Mouse (Mus musculus) lung, adult 2 months (tissue): Measurements from ENCODE around the gene Mast4. TPM values are rescaled to one million over a fixed set of nuclear protein-coding genes. Genes with fewer than 3 reads are reported as not detected.

Experiments used
- DNase-seq: peaks from one replicate; pipeline ENCODE4 v3.0.0; 2022
- H3K4me1 ChIP-seq: fragments of 200-500 bp; 2 replicates; pipeline ENCODE4 v1.6.1; 2011; ENCODE audit warnings: low read length; ENCODE audit not compliant: control insufficient read depth, insufficient read depth
- H3K4me3 ChIP-seq: fragments of 200-500 bp; replicated peaks from 2 replicates; pipeline ENCODE3; 2011; ENCODE audit warnings: low read depth, mild to moderate bottlenecking, control low read depth, low read length; ENCODE audit errors: extremely low read depth
- CTCF ChIP-seq: fragments of 200-500 bp; IDR thresholded peaks from 2 replicates; pipeline ENCODE4 v1.5.1; 2011; ENCODE audit warnings: mild to moderate bottlenecking, low read length, control low read depth; ENCODE audit not compliant: insufficient read depth
- POLR2A ChIP-seq: fragments of 200-500 bp; IDR thresholded peaks from 2 replicates; pipeline ENCODE4 v1.6.1; 2011; ENCODE audit warnings: low read depth, mild to moderate bottlenecking, control low read depth, low read length, borderline replicate concordance; ENCODE audit errors: extremely low read depth
- WGBS: fragments of 180-500 bp; shearing (Covaris S2); methylation state at CpG from one replicate; pipeline ENCODE4 v1.1.7; 2018; 5-methylcytosine and 5-hydroxymethylcytosine counted together
- polyA plus RNA-seq: library from polyadenylated mRNA; depleted of rRNA; stranded (reverse); fragments of >200 nt; gene quantifications from 2 replicates; pipeline ENCODE4 v1.2.3, GENCODE M21; 2012

The Mast4 gene
- polyA plus RNA-seq, 1 experiment: 14.9 TPM

DNA sequence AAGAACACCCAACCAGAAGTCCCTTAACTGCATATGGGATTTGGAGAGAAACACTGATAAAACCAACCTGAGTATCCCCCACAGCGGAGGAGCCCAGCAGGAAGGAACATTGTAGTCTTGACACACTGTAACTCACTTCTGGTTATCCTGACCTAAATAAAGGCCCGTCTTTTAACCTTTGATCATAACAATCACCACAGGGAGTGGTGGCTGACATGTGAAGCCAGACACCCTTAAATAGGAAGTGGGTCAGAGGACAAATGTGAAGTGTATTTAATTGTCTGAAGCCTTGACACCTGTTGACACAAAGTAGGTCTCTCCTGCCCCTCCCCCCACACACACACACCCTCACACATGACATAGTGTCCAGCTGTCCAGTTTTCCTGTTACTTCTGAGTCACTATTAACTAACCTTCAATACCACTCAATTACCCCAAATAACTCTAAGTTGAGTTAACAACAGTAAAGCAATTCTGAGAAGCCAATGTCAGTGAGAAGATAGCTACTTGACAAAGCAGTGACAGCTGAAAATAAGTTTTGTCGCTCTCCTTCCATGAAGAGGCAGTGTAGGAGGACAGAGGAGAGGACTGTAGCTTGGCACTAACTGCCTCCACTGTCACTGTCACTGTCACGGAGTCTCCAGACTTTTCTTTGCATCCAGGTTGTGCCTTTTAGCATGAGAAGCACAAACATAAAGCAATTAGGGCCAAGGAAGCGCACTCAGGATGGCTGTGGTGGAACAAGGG is 87.2 kb downstream of the Mast4 start:
- DNase-seq: no peak
- no peak for TF ChIP-seq POLR2A
- no peak for TF ChIP-seq CTCF
- H3K4me1 ChIP-seq: no peaks in the 10 kb centered on the region
- WGBS: 77% methylated on average over 5 of the region's 5 CpGs
- H3K4me3 ChIP-seq: no peak overlapping the region

DNA sequence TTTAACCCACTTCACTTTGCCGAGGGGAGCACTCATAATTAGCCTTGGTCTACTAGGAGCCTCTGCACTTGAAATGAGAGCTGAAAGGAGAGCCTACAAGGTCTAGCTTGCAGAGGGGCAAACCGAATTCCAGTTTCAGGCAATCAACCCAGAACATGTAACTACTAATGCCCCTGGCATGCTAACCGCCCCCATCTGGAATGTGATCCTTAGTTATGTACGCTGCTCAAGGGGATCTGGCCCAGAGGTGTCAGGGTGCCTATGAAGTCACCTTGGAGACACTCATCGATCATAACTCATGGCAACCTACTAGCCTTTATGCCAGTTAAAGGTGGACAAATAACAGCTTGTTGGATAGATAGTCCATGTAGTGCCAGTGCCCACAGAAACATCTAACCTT is 88.9 kb downstream of the Mast4 start:
- H3K4me1 ChIP-seq: no peaks in the 10 kb centered on the region
- TF ChIP-seq CTCF (no peak), POLR2A (no peak)
- WGBS: 83% methylated on average over 5 of the region's 5 CpGs
- H3K4me3 ChIP-seq: no peak overlapping the region
- no peak for DNase-seq

DNA sequence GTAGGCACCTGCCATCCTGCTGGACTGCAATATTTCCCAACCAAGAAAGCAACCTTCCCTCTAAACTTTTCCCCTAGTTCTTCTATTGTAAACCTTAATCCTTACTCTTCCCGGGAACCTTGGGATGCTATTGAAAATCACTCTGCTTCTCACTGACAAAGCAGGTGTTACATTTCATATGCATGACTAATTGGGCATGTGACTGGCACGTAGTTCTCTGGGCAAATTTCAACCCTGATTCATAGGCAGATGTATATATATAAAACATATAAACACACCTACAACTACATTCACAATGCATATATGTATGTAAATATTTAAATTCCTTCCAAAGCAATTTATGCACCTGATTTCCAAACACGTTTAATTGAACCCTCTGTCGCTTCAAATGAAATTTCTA is 90.2 kb downstream of the Mast4 start:
- TF ChIP-seq POLR2A (no peak), CTCF (no peak)
- no peak for DNase-seq
- Histone ChIP-seq H3K4me1 (no peaks in the 10 kb centered on the region), H3K4me3 (no peak overlapping the region)
- WGBS: 67% methylated on average over 4 of the region's 4 CpGs

DNA sequence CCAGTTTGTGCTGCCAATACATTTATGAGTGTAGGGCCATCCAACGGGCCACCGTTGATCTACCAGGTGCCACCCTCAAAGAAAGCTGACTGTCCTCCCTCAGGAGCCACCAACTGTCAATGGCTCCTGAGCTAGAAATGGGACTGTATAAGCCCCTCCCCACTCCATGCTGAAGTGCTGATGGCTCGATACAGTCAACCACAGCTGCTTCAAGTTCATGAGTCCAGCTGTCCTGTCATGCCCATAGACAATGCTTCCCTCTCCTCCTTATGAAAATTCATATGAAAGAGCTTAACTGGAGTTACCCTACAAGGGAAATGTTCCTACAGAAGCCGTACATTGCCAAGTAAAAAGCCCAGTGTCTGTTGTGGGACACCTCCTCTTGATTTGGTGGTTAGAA is 93.2 kb downstream of the Mast4 start:
- 83% methylated on average over 4 of the region's 4 CpGs for WGBS
- no peak for DNase-seq
- TF ChIP-seq POLR2A (no peak), CTCF (no peak)
- Histone ChIP-seq H3K4me1 (no peaks in the 10 kb centered on the region), H3K4me3 (no peak overlapping the region)

DNA sequence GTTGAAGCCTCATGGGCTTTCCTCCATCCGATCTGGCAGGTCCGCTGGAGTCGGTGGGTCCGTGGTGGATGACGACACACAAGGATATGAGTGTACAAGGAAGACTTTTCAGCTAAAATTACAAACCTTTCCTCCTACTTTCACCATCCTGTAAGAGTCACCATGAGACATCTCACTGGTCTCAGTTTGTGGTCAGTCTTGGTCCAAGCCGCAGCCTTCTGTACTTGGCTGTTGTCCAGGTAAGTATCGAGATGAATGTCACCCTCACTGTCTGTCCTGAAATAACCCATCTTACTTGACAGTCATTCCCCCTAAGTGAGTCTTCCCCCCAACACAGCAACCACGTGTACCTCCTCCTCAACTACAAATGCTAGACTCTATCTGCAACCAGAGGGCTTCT is 94.6 kb downstream of the Mast4 start:
- no peak for DNase-seq
- TF ChIP-seq POLR2A (no peak), CTCF (no peak)
- 82% methylated on average over 8 of the region's 8 CpGs for WGBS
- Histone ChIP-seq H3K4me1 (no peaks in the 10 kb centered on the region), H3K4me3 (no peak overlapping the region)

DNA sequence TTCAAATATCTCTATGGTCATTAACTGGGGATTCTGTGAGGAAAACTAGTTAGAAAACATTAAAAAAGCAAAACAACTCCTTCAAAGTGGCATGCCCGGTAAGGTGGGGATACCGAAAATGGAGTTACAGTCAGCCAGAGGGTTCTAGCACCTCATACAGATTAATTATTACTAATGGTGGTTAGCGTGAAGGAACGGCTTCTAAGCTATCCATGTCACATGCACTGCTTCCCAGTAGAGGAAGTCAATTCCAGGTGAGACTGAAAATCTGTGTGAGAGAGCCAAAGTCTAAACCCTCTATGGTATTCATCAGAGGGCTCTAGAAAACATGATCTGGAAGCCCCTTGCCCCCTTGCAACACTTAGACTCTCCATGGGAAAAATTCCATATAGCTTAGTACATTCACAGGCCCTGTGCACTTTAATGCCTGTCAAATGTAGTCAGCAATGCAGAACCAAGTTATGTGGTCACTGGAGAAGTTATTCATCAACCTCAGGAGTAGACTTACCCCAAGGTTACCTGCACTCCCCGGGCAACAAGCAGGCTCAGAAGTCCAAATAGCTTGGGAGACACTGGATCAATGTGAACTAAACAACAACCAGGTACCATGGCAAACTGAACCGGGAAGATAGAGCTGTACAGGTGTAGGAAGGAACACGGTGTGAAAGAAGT is 96.1 kb downstream of the Mast4 start:
- Histone ChIP-seq H3K4me3 (no peak overlapping the region), H3K4me1 (no peaks in the 10 kb centered on the region)
- no peak for DNase-seq
- no peak for TF ChIP-seq CTCF
- no peak for TF ChIP-seq POLR2A
- 88% methylated on average over 7 of the region's 7 CpGs for WGBS

DNA sequence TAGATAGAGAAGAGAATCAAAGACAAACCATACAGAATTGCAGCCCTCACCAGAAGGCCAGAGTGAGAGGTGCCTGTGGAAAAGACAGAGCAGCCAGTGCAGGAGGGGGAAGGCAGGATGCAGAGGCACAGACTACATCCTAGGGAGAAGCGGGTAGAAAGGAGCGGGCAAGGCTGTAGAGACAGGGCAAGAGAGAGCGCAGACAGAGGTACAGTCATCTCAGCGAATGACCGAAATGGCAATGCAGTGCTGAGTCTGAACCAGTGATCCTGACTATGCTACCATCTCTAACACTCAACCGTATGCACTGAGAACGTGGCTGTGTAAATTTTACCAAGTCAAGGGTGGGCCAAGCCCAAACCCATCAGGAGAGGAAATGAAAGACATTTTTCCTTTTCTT is 102.1 kb downstream of the Mast4 start:
- no peak for DNase-seq
- Histone ChIP-seq H3K4me3 (no peak overlapping the region), H3K4me1 (no peaks in the 10 kb centered on the region)
- TF ChIP-seq POLR2A (no peak), CTCF (no peak)
- 92% methylated on average over 7 of the region's 7 CpGs for WGBS

DNA sequence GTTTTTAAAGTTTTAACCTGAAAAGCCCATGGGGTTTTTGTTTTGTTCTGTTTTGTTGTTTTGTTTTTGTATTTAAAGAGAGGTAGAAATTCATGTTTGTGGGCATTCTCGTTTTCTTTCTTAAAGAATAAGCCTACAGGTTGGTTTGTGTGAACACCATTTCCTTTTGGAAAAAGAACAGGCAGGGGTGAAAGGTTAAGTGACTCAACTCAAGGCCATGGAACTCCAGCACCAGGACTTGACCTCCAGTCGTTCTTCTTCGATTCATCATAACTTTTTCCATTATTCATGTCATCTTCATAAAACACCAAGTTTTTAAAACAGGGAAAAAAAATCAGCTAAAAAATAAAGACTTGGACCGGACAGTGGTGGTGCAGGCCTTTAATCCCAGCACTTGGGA is 105.2 kb downstream of the Mast4 start:
- H3K4me1 ChIP-seq: no peaks in the 10 kb centered on the region; the same call in 1 of the 2 replicates
- WGBS: 72% methylated on average over 4 of the region's 4 CpGs
- H3K4me3 ChIP-seq: no peak overlapping the region
- TF ChIP-seq CTCF: no peak
- no peak for TF ChIP-seq POLR2A
- DNase-seq: no peak

DNA sequence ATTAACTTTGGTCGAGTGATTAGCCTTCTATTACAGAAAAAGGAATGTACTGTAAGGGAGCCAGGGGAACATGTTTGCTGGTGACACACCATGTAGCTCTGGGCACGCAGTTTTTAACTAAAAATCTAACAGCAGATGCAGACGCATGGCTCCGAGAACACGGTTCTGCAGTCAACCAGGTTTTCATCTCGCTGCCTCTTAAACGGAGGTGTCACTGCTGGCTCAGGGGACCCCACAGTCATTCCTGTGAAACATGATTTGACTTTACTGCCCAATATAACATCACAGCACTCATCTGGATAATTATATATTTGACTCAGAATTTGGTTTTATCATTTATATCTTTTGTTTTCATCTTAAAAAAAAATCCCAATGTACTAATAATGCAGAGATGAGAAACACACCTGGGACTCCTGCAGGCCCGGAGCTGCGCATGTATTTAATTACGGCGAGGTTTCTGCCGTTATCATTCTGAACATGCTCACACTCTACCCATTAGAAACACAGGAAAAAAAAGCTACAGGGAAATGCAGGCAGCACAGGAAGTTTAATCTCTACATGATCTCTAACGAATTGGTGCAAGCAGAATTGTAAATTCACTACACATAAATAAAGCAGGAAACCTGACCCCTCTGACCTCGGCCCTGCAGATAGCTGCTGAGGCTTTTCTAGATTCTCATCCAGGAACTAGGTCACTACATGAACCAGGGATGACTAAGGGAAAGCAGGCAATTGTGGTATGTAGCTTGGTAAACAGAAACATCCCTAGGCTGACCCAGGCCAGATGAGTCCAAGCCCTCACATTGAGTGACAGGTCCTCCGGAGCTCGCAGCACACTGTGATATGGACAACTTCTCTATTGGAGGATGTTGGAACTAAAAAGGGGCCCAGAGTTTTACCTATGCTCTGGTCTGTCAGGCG is 108.1 kb downstream of the Mast4 start:
- no peak for DNase-seq
- H3K4me1 ChIP-seq: no peaks in the 10 kb centered on the region; the same call in 1 of the 2 replicates
- no peak for TF ChIP-seq POLR2A
- TF ChIP-seq CTCF: no peak
- no peak overlapping the region for H3K4me3 ChIP-seq
- 58% methylated on average over 17 of the region's 17 CpGs for WGBS
